Mouse (Mus musculus): Measurements from ENCODE around the gene Ncln. TPM values are rescaled to one million over a fixed set of nuclear protein-coding genes. Genes with fewer than 3 reads are reported as not detected.

Gene Ncln
- 60.3 and 66.8 TPM in 2 replicates for polyA plus RNA-seq (2014; fragmentation: Nextera tagmentation; extraction: Ambion mirVana)

GRCm38 (mm10) chr10:81496264-81496901 is at the start of gene Ncln:
TSS of gene Ncln (minus strand) at chr10:81496392.
- no peak within 1 kb of the TSS for H3K27ac ChIP-seq (replicated peaks; ENCODE audit: low read depth, low read length)
- no peaks in the 10 kb centered on the region for H3K9me3 ChIP-seq (ENCODE audit: control insufficient read depth, low read length)
- peaks cover 10% of the 10 kb centered on the region for H3K4me1 ChIP-seq (ENCODE audit: control insufficient read depth, insufficient read depth, low read length)
- peak within 1 kb of the TSS; percentile 86 for H3K4me3 ChIP-seq (ENCODE audit: low read depth, low read length)
- ATAC-seq (ENCODE audit: insufficient number of reproducible peaks, low FRiP score, low TSS enrichment, low read depth) (peak; percentile 92), DNase-seq (ENCODE audit: low spot score) (peak; percentile 100)
- WGBS: under 1% methylated on average over 45 of the region's 45 CpGs
- H3K9ac ChIP-seq (ENCODE audit: low read length): peak within 1 kb of the TSS; percentile 82
- peaks cover 9% of the 10 kb centered on the region; the same call in 1 of the 2 replicates for H3K36me3 ChIP-seq (ENCODE audit: control insufficient read depth, insufficient read depth, low read length)
- peak within 1 kb of the TSS; percentile 95 for H3K4me2 ChIP-seq (ENCODE audit: low read depth, severe bottlenecking)
- no peaks in the 10 kb centered on the region for H3K27me3 ChIP-seq (ENCODE audit: control insufficient read depth, insufficient read depth, low read length)

DNA sequence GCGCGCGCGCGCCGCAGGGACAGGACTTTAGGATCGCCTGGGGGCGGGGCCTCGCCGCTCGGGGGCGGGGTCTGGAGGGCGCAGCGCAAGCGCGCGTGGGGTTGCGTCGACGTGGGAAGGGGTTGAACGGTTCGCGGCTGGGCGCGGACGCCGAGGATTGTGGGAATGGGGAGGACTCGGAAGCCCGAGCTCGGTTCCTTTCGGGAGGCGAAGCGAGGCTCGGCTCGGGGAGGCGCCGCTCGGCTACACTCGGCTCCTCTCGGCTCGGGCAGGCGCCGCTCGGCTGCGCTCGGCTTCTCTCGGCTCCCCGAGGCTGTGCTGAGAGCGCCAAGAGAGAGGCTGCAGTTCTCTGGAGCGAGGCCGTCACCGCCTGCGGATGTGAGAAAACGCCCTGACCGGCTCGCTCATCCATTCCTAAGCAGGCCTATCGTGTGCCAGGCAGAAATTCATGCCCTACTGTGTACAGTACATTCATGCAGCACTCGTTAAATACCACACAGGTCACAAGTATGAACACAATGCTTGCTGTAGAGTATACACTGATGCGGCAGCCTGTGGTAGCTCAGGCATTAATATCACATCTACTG is 49.1 kb upstream of the Ncln start, which contains the start of gene Gna11:
Gene Gna11, minus strand, starts transcription at position 30 of the 587 bp plus-strand sequence.
- H3K9me3 ChIP-seq (ENCODE audit: control insufficient read depth, low read length): no peaks in the 10 kb centered on the region
- whole genome bisulfite sequencing: 1% methylated on average over 58 of the region's 59 CpGs
- H3K9ac ChIP-seq (ENCODE audit: low read length): peak within 1 kb of the TSS; percentile 86
- H3K36me3 ChIP-seq (ENCODE audit: control insufficient read depth, insufficient read depth, low read length): no peaks in the 10 kb centered on the region
- DNase-seq (ENCODE audit: low spot score) (peak; percentile 100), ATAC-seq (ENCODE audit: insufficient number of reproducible peaks, low FRiP score, low TSS enrichment, low read depth) (peak; percentile 93)
- H3K27me3 ChIP-seq (ENCODE audit: control insufficient read depth, insufficient read depth, low read length): no peaks in the 10 kb centered on the region
- peak within 1 kb of the TSS; percentile 94 for H3K4me2 ChIP-seq (ENCODE audit: low read depth, severe bottlenecking)
- peak within 1 kb of the TSS; percentile 64 for H3K4me3 ChIP-seq (ENCODE audit: low read depth, low read length)
- peak within 1 kb of the TSS; percentile 18; the same call in 1 of the 2 replicates for H3K27ac ChIP-seq (replicated peaks; ENCODE audit: low read depth, low read length)
- peaks cover 18% of the 10 kb centered on the region for H3K4me1 ChIP-seq (ENCODE audit: control insufficient read depth, insufficient read depth, low read length)

DNA sequence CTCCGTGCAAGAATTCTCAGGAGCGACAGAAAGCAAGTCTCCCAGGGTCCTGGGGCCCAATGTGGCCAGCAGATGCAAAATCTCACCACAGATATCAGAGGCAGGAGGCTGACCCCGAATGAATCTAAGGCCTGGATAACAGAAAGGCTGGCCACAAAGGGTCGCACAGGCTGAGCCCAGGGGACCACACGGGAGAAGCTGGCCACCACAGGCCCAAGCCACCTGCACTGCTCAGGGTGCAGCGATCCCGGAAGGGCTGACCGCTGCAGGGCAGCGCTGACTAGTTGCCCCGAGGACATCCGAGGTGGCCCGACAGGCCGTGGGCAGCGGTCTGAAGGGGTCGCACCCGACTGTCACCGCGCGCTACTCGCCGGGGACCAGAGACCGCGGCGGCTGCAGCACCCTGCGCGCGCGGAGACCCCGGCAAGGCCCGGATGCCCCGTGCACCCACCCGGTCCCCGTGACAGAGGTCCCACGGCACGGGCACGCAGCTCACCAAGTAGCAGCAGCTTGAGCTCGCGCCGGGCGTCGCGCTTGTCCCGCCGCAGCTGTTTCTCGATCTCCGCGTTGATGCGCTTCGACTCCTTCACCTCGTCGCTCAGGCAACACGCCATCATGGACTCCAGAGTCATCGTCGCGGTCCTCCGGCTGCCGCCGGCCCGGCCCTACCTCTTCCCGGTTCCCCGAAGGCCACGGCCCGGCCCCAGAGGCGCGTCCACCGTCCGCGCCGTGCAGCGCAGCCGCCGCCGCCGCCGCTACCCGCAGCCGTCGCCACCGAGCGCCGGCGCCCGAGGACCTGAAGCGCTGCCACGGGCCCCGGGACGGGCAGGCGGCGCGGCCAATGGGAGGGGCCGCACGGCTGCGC is 48.3 kb upstream of the Ncln start:
- peaks cover 16% of the 10 kb centered on the region for H3K4me1 ChIP-seq (ENCODE audit: control insufficient read depth, insufficient read depth, low read length)
- WGBS: under 1% methylated on average over 86 of the region's 93 CpGs
- ATAC-seq (ENCODE audit: insufficient number of reproducible peaks, low FRiP score, low TSS enrichment, low read depth): peak; percentile 11; the same call in 1 of the 2 replicates
- H3K36me3 ChIP-seq (ENCODE audit: control insufficient read depth, insufficient read depth, low read length): no peaks in the 10 kb centered on the region
- H3K9ac ChIP-seq (ENCODE audit: low read length): peak overlapping the region; percentile 86
- no peaks in the 10 kb centered on the region for H3K9me3 ChIP-seq (ENCODE audit: control insufficient read depth, low read length)
- H3K4me2 ChIP-seq (ENCODE audit: low read depth, severe bottlenecking): peak overlapping the region; percentile 94
- H3K27me3 ChIP-seq (ENCODE audit: control insufficient read depth, insufficient read depth, low read length): no peaks in the 10 kb centered on the region
- peak overlapping the region; percentile 8; the same call in 1 of the 2 replicates for H3K27ac ChIP-seq (replicated peaks; ENCODE audit: low read depth, low read length)
- H3K4me3 ChIP-seq (ENCODE audit: low read depth, low read length): peak overlapping the region; percentile 64
- DNase-seq (ENCODE audit: low spot score): no peak

GRCm38 (mm10) chr10:81543633-81544032 is 47.4 kb upstream of the Ncln start:
- no peaks in the 10 kb centered on the region for H3K36me3 ChIP-seq (ENCODE audit: control insufficient read depth, insufficient read depth, low read length)
- H3K9ac ChIP-seq (ENCODE audit: low read length): peak overlapping the region; percentile 86
- DNase-seq (ENCODE audit: low spot score) (no peak), ATAC-seq (ENCODE audit: insufficient number of reproducible peaks, low FRiP score, low TSS enrichment, low read depth) (no peak)
- no peaks in the 10 kb centered on the region for H3K27me3 ChIP-seq (ENCODE audit: control insufficient read depth, insufficient read depth, low read length)
- H3K27ac ChIP-seq (replicated peaks; ENCODE audit: low read depth, low read length): no peak overlapping the region
- 77% methylated on average over 1 of the region's 1 CpGs for WGBS
- H3K4me1 ChIP-seq (ENCODE audit: control insufficient read depth, insufficient read depth, low read length): peaks cover 16% of the 10 kb centered on the region
- no peaks in the 10 kb centered on the region for H3K9me3 ChIP-seq (ENCODE audit: control insufficient read depth, low read length)
- H3K4me3 ChIP-seq (ENCODE audit: low read depth, low read length): peak overlapping the region; percentile 64
- H3K4me2 ChIP-seq (ENCODE audit: low read depth, severe bottlenecking): peak overlapping the region; percentile 94

- Histone ChIP-seq H3K9ac (ENCODE audit: low read length) (peak overlapping the region; percentile 86; the same call in 1 of the 2 replicates), H3K27ac (replicated peaks; ENCODE audit: low read depth, low read length) (no peak overlapping the region), H3K4me2 (ENCODE audit: low read depth, severe bottlenecking) (peak overlapping the region; percentile 94), H3K9me3 (ENCODE audit: control insufficient read depth, low read length) (no peaks in the 10 kb centered on the region), H3K4me1 (ENCODE audit: control insufficient read depth, insufficient read depth, low read length) (peaks cover 16% of the 10 kb centered on the region), H3K4me3 (ENCODE audit: low read depth, low read length) (no peak overlapping the region), H3K36me3 (ENCODE audit: control insufficient read depth, insufficient read depth, low read length) (no peaks in the 10 kb centered on the region), H3K27me3 (ENCODE audit: control insufficient read depth, insufficient read depth, low read length) (no peaks in the 10 kb centered on the region)
- no peak for DNase-seq (ENCODE audit: low spot score)
- no peak for ATAC-seq (ENCODE audit: insufficient number of reproducible peaks, low FRiP score, low TSS enrichment, low read depth)
- whole genome bisulfite sequencing: 76% methylated on average over 7 of the region's 7 CpGs
Observed at GRCm38 (mm10) chr10:81542727-81543460, 46.7 kb upstream of the Ncln start.

GRCm38 (mm10) chr10:81541803-81542202 is 45.6 kb upstream of the Ncln start:
- peaks cover 3% of the 10 kb centered on the region; the same call in 1 of the 2 replicates for H3K36me3 ChIP-seq (ENCODE audit: control insufficient read depth, insufficient read depth, low read length)
- no peak overlapping the region for H3K4me3 ChIP-seq (ENCODE audit: low read depth, low read length)
- no peaks in the 10 kb centered on the region for H3K27me3 ChIP-seq (ENCODE audit: control insufficient read depth, insufficient read depth, low read length)
- no peak overlapping the region for H3K4me2 ChIP-seq (ENCODE audit: low read depth, severe bottlenecking)
- no peaks in the 10 kb centered on the region for H3K9me3 ChIP-seq (ENCODE audit: control insufficient read depth, low read length)
- ATAC-seq (ENCODE audit: insufficient number of reproducible peaks, low FRiP score, low TSS enrichment, low read depth) (no peak), DNase-seq (ENCODE audit: low spot score) (no peak)
- no peak overlapping the region; the same call in 1 of the 2 replicates for H3K27ac ChIP-seq (replicated peaks; ENCODE audit: low read depth, low read length)
- 91% methylated on average over 10 of the region's 10 CpGs for WGBS
- H3K9ac ChIP-seq (ENCODE audit: low read length): peak overlapping the region; percentile 30; the same call in 1 of the 2 replicates
- H3K4me1 ChIP-seq (ENCODE audit: control insufficient read depth, insufficient read depth, low read length): peaks cover 16% of the 10 kb centered on the region

GRCm38 (mm10) chr10:81541363-81541762 is 45.2 kb upstream of the Ncln start:
- Histone ChIP-seq H3K4me1 (ENCODE audit: control insufficient read depth, insufficient read depth, low read length) (peaks cover 16% of the 10 kb centered on the region), H3K36me3 (ENCODE audit: control insufficient read depth, insufficient read depth, low read length) (peaks cover 3% of the 10 kb centered on the region; the same call in 1 of the 2 replicates), H3K9ac (ENCODE audit: low read length) (no peak overlapping the region), H3K4me2 (ENCODE audit: low read depth, severe bottlenecking) (no peak overlapping the region), H3K9me3 (ENCODE audit: control insufficient read depth, low read length) (no peaks in the 10 kb centered on the region), H3K27ac (replicated peaks; ENCODE audit: low read depth, low read length) (no peak overlapping the region), H3K27me3 (ENCODE audit: control insufficient read depth, insufficient read depth, low read length) (no peaks in the 10 kb centered on the region), H3K4me3 (ENCODE audit: low read depth, low read length) (no peak overlapping the region)
- WGBS: 95% methylated on average over 5 of the region's 5 CpGs
- ATAC-seq (ENCODE audit: insufficient number of reproducible peaks, low FRiP score, low TSS enrichment, low read depth) (no peak), DNase-seq (ENCODE audit: low spot score) (no peak)
